Mouse (Mus musculus) olfactory bulb, adult 2 months (tissue): ENCODE data around the gene 4930544D05Rik.

Source experiments
- CTCF ChIP-seq: fragments of 200-500 bp; IDR thresholded peaks from 2 replicates; pipeline ENCODE4 v1.5.1; 2012; ENCODE audit warnings: low read depth, mild to moderate bottlenecking, low read length, moderate library complexity; ENCODE audit not compliant: insufficient read depth
- POLR2A ChIP-seq: fragments of 200-500 bp; IDR thresholded peaks from 2 replicates; pipeline ENCODE4 v1.6.1; 2012; ENCODE audit warnings: mild to moderate bottlenecking, low read depth, low read length, moderate library complexity; ENCODE audit not compliant: insufficient read depth

DNA sequence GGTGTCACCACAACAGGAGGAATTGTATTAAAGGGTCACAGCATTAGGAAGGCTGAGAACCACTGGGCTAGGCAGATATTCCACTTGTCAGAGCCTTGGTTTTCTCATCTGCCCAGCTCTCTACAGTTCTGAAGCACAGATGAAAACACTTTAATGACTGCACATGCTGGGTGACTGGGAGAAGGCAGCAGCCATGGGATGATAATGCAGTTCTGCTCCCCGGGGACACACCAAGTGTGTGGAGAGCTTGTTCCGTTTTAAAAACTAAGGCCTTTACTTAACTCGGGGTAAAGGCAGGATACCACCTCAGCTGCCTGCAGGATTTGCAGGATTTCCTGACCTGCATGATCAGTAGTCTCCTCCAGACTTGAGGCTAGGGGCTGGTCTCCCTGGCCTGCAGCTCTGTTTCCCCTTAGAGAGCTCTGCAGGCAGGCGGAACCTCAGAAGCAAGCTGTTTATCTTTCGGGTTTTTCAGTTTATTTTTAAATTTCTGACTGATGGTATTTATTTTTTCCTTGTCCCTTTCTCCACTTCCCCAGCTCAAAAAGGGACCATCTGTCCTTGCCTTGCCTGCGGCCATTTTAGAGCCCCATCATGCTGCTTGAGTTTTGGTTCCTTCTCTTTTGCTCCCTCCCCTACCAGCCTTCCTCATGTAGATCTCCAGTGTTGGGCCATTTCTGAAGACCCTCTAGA lies 32.5 kb upstream of the 4930544D05Rik start:
- TF ChIP-seq CTCF (no peak), POLR2A (no peak)
